Comparison of ENCODE assay signal across 21 mouse cellular contexts in the genomic region with DNA sequence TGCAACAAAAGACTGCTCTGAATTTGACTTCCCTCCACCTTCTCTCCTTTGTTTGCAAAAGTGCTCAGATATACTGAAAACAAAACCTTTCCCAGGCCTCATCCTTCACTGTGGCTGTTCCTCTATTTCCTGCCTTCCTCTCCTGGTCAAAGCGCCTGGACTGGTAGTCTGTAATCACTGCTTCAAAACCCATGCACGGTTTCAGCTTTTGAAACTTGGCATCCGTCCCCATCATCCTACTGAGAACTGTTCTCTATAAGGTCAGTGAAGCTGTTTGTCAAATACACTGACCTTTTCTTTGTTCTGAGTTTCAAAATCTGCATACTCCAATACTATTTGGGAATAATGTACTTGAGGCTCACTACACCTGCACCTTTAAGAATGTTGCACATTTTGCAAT.
"Had no signal": no experiment of that assay in that cellular context is flagged by ENCODE, and none has a peak within 500 bp of the region (broad histone marks: within the 10 kb centered on the region; RNA-seq: fewer than 3 reads in every experiment).

No protein-coding gene starts in this region.

- H3K9me3 ChIP-seq: limb, embryonic 12.5 days; limb, embryonic 15.5 days; neural tube, embryonic 12.5 days; neural tube, embryonic 15.5 days had no signal

- H3K4me2 ChIP-seq: limb, embryonic 12.5 days; limb, embryonic 15.5 days; liver, embryonic 11.5 days; lung, embryonic 14.5 days; midbrain, embryonic 11.5 days; neural tube, embryonic 12.5 days; neural tube, embryonic 15.5 days had no signal

- H3K27me3 ChIP-seq: limb, embryonic 12.5 days; limb, embryonic 15.5 days; neural tube, embryonic 12.5 days; neural tube, embryonic 15.5 days had no signal

- H3K36me3 ChIP-seq: limb, embryonic 12.5 days; limb, embryonic 15.5 days; neural tube, embryonic 12.5 days; neural tube, embryonic 15.5 days had no signal

- H3K9ac ChIP-seq: limb, embryonic 12.5 days; limb, embryonic 15.5 days; liver, embryonic 14.5 days; liver, postnatal 0 days; lung, embryonic 14.5 days; neural tube, embryonic 12.5 days; neural tube, embryonic 15.5 days had no signal

- DNase-seq: kidney, postnatal 36 days; left cerebral cortex, postnatal 4 days; liver, postnatal 0 days; lung, embryonic 14.5 days; midbrain, embryonic 14.5 days; right cerebral cortex, adult 18-20 months; right cerebral cortex, postnatal 14 days; right cerebral cortex, postnatal 4 days; thymus, adult 2 months; thymus, postnatal 14 days; thymus, postnatal 4 days had no signal

- H3K4me3 ChIP-seq: limb, embryonic 12.5 days; limb, embryonic 15.5 days; neural tube, embryonic 12.5 days; neural tube, embryonic 15.5 days had no signal

- ATAC-seq: liver, postnatal 0 days; lung, postnatal 0 days had no signal

- H3K27ac ChIP-seq: kidney, postnatal 0 days; limb, embryonic 12.5 days; limb, embryonic 15.5 days; liver, embryonic 14.5 days; neural tube, embryonic 12.5 days; neural tube, embryonic 15.5 days; stomach, postnatal 0 days had no signal
